Mouse (Mus musculus): ENCODE measurements around the gene Mad2l1bp. TPM values are rescaled to one million over a fixed set of nuclear protein-coding genes. Genes with fewer than 3 reads are reported as not detected.

Gene Mad2l1bp
- total and polyA plus RNA-seq, 3 experiments: 9.7 to 19.3 (median 16.3) TPM

DNA sequence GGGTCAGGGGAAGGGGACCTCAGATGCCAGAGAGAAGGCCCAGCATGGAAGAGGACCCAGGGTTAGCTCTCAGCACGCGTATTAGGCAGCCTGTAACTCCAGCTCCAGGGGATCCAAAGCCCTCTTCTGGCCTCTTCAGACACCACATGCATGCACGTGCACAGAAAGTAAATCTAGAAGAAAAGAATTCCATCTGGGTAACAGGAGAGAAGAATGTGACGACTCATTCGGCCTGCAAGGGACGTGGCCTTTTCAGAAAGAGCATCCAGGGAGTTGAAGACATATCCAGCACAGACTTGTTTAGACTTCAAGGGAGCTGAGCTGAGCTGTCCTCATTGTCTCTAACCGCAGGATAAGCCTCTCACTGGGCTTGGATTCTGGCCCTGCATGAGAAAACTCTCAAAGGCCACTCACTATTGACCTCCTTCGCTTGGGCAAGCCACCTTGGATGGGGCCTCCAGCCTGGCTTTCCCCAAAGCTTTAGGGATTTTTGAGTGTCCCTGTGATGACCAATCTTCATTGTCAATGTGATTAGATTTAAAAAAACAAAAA is 50.7 kb downstream of the Mad2l1bp start:
- Histone ChIP-seq H3K79me2 (replicated peaks; ENCODE audit: control insufficient read depth, extremely low read depth, insufficient read depth, poor library complexity, severe bottlenecking) (no peaks in the 10 kb centered on the region), H3K27ac (ENCODE audit: insufficient read depth, low read depth) (no peak overlapping the region), H3K4me1 (ENCODE audit: control insufficient read depth in 1 of 2, insufficient read depth in 2 of 2) (peaks cover 5 to 7% of the 10 kb centered on the region in 2 experiments; a peak in 3 of 4 replicates), H3K4me3 (replicated peaks in 1 of 3; ENCODE audit: low read depth in 2 of 3, low read length in 2 of 3, poor library complexity in 1 of 3) (no peak overlapping the region), H3K27me3 (replicated peaks) (peaks cover 48% of the 10 kb centered on the region), H3K9me3 (replicated peaks; ENCODE audit: low read length) (no peaks in the 10 kb centered on the region), H3K9ac (ENCODE audit: insufficient read depth, low read depth) (no peak overlapping the region), H3K36me3 (replicated peaks in 1 of 2; ENCODE audit: control insufficient read depth in 1 of 2, insufficient read depth in 1 of 2, low read length in 1 of 2) (no peaks in the 10 kb centered on the region), H3K4me2 (ENCODE audit: insufficient read depth, low read depth, poor library complexity, severe bottlenecking) (no peak overlapping the region)
- in situ Hi-C loops (cut with MboI; ENCODE audit: low pct_ligation_motif_present, low pct_unique_long_range_greater_than_20kb, low sequenced_read_pairs) (no loop called here), dilution Hi-C loops (cut with MboI; ENCODE audit: extremely low pct_ligation_motif_present, extremely low pct_unique_long_range_greater_than_20kb, low sequenced_read_pairs) (no loop called here)
- no peak for DNase-seq (ENCODE audit: extremely low read depth)
- TF ChIP-seq ZNF384 (IDR thresholded peaks at IDR 0.05; ENCODE audit: low read depth, low read length) (no peak), RAD21 (IDR thresholded peaks at IDR 0.05; ENCODE audit: low read depth, low read length) (no peak), POLR2AphosphoS2 (IDR thresholded peaks at IDR 0.05; ENCODE audit: low read depth, low read length) (no peak)

DNA sequence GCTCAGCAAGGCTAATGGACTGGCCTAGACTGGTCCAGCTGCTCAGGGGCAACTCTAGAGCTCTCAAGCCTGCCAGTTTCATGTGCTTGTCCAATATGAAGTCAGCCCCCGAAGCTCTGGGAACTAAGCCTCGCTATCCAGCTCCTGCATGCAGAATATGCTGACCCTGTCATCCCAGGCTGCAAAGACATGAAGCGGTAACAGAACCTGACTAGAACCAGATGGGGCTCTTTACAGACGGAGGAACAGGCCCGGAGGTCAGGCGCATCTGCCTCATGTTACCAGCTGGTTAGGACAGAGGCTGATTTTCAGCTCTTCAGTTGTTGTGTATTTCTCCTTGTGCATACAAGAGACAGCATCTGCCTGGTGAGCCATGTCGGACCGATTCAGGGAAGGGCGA is 51.4 kb downstream of the Mad2l1bp start:
- TF ChIP-seq SMC3 (IDR thresholded peaks at IDR 0.05; ENCODE audit: low read depth, low read length) (no peak), RAD21 (IDR thresholded peaks at IDR 0.05; ENCODE audit: low read depth, low read length) (no peak), PAX5 (IDR thresholded peaks at IDR 0.05; ENCODE audit: low read length) (no peak), CTCF (conservative IDR thresholded peaks at IDR 0.05 in 1 of 2, IDR thresholded peaks at IDR 0.05 in 1 of 2; ENCODE audit: low read depth in 2 of 2, low read length in 2 of 2) (no peak), JUN (IDR thresholded peaks at IDR 0.05; ENCODE audit: insufficient read depth, low read depth, low read length) (no peak), TBP (conservative IDR thresholded peaks at IDR 0.05; ENCODE audit: low read depth, low read length) (no peak), MEF2A (IDR thresholded peaks at IDR 0.05; ENCODE audit: borderline replicate concordance, low read depth, low read length) (no peak), MAZ (IDR thresholded peaks at IDR 0.05; ENCODE audit: low read depth, low read length) (no peak), ZNF384 (IDR thresholded peaks at IDR 0.05; ENCODE audit: low read depth, low read length) (no peak), SIN3A (IDR thresholded peaks at IDR 0.05; ENCODE audit: low read length) (no peak), USF1 (IDR thresholded peaks at IDR 0.05; ENCODE audit: low read depth, low read length) (no peak), E2F4 (IDR thresholded peaks at IDR 0.05; ENCODE audit: insufficient replicate concordance, low read depth, low read length) (no peak), JUND (conservative IDR thresholded peaks at IDR 0.05; ENCODE audit: low read depth, low read length) (no peak), POLR2A (IDR thresholded peaks at IDR 0.05; ENCODE audit: low read depth, low read length) (no peak), NRF1 (IDR thresholded peaks at IDR 0.05; ENCODE audit: low read depth, low read length) (no peak), RCOR1 (conservative IDR thresholded peaks at IDR 0.05; ENCODE audit: low read depth, low read length) (no peak), UBTF (IDR thresholded peaks at IDR 0.05; ENCODE audit: low read depth, low read length) (no peak)
- H3K27ac ChIP-seq (ENCODE audit: insufficient read depth, low read depth): no peak overlapping the region
- H3K79me2 ChIP-seq (replicated peaks; ENCODE audit: control insufficient read depth, extremely low read depth, insufficient read depth, poor library complexity, severe bottlenecking): no peaks in the 10 kb centered on the region
- no peak overlapping the region for H3K9ac ChIP-seq (ENCODE audit: insufficient read depth, low read depth)
- H3K4me2 ChIP-seq (ENCODE audit: insufficient read depth, low read depth, poor library complexity, severe bottlenecking): no peak overlapping the region
- dilution Hi-C loops (cut with MboI; ENCODE audit: extremely low pct_ligation_motif_present, extremely low pct_unique_long_range_greater_than_20kb, low sequenced_read_pairs): no loop called here
- in situ Hi-C loops (cut with MboI; ENCODE audit: low pct_ligation_motif_present, low pct_unique_long_range_greater_than_20kb, low sequenced_read_pairs): no loop called here
- no peak overlapping the region for H3K4me3 ChIP-seq (replicated peaks in 1 of 3; ENCODE audit: low read depth in 2 of 3, low read length in 2 of 3, poor library complexity in 1 of 3)
- H3K27me3 ChIP-seq (replicated peaks): peaks cover 54% of the 10 kb centered on the region
- peaks cover 5 to 7% of the 10 kb centered on the region in 2 experiments; a peak in 3 of 4 replicates for H3K4me1 ChIP-seq (ENCODE audit: control insufficient read depth in 1 of 2, insufficient read depth in 2 of 2)
- no peaks in the 10 kb centered on the region for H3K36me3 ChIP-seq (replicated peaks in 1 of 2; ENCODE audit: control insufficient read depth in 1 of 2, insufficient read depth in 1 of 2, low read length in 1 of 2)
- no peaks in the 10 kb centered on the region for H3K9me3 ChIP-seq (replicated peaks; ENCODE audit: low read length)
- DNase-seq (ENCODE audit: extremely low read depth): no peak

All from CH12.LX (cell line).